1 mouse cellular context compared by ENCODE assay signal in the genomic region with DNA sequence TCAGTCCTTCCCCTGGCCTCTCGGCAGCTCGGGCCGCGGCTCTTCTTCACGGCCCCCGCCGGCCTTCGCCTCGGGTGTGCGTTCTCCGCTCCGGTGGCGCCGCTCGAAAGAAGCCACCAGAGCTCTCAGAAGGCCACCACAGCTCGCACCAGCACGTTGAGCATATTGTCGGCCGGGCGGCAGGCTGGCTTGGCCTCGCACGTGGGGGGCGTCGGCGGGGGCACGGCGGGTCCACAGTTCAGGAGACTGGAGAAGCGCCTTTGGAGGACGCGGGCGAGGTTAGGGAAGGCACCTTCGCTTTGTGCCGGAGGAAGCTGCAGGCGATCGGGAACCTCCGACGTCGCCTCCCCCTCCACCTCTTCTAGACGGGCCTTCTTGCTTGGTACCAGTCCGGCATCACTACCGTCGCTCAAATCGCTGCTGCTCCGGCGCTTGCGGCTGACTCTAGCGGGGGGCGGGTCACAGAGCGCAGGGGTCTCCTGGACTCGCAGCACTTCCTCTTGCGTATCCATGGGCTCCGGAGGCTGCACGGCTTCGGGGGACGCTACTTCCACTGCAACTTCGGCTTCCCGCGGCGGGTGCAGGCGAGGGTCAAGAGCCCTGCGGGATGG.
TF ChIP-seq lines count a peak whose summit lies in the region.

No protein-coding gene starts in this region.

TF ChIP-seq in MEL, 35 proteins besides CTCF, POLR2A, EP300 and RAD21 (continued from another document):
- TF ChIP-seq CHD1 (IDR thresholded peaks at IDR 0.05; ENCODE audit: low read depth, low read length) = 0 out of 2 replicates have a peak, but pooled peaks have one; percentile 15
- TF ChIP-seq MAZ (IDR thresholded peaks at IDR 0.05; ENCODE audit: low read depth, low read length) = 0 out of 2 replicates have a peak, but pooled peaks have one; percentile 42
- peak; percentile 78; the same call in 1 of the 2 replicates for TF ChIP-seq MXI1 (IDR thresholded peaks at IDR 0.05; ENCODE audit: low read depth, low read length)
- TF ChIP-seq HCFC1 (IDR thresholded peaks at IDR 0.05; ENCODE audit: low read depth, low read length) = no peak
- no peak for TF ChIP-seq ELF1 (IDR thresholded peaks at IDR 0.05; ENCODE audit: low read depth, low read length)
